Mouse (Mus musculus) CH12.LX (cell line): Measurements from ENCODE around the gene Glra1.

Experiments
- CTCF ChIP-seq, 2 experiments: IDR thresholded peaks in 1 of 2; conservative IDR thresholded peaks in 1 of 2; 2 replicates each; pipeline ENCODE4 v1.5.1; 2011 to 2012; ENCODE audit warnings: low read depth in 2 of 2, low read length in 2 of 2, improper control_type of control experiment in 1 of 2, inconsistent platforms in 1 of 2, mild to moderate bottlenecking in 1 of 2, moderate library complexity in 1 of 2
- GABPA ChIP-seq: IDR thresholded peaks from 2 replicates; pipeline ENCODE4 v1.6.1; 2012; ENCODE audit warnings: low read depth, low read length, improper control_type of control experiment, inconsistent platforms; ENCODE audit not compliant: insufficient replicate concordance
- MAFK ChIP-seq: IDR thresholded peaks from 2 replicates; pipeline ENCODE4 v1.6.1; 2011; ENCODE audit warnings: low read length, improper control_type of control experiment; ENCODE audit not compliant: insufficient replicate concordance
- NELFE ChIP-seq: IDR thresholded peaks from 2 replicates; pipeline ENCODE4 v1.6.1; 2011; ENCODE audit warnings: low read depth, low read length, improper control_type of control experiment
- PAX5 ChIP-seq: IDR thresholded peaks from 2 replicates; pipeline ENCODE4 v1.6.1; 2012; ENCODE audit warnings: low read length, inconsistent platforms, mixed read lengths
- POLR2A ChIP-seq: IDR thresholded peaks from 2 replicates; pipeline ENCODE4 v1.6.1; 2011; ENCODE audit warnings: low read depth, mild to moderate bottlenecking, improper control_type of control experiment, low read length
- RCOR1 ChIP-seq: conservative IDR thresholded peaks from 2 replicates; pipeline ENCODE4 v1.6.1; 2012; ENCODE audit warnings: low read depth, mild to moderate bottlenecking, inconsistent platforms, low read length, improper control_type of control experiment

- TF ChIP-seq POLR2A (no peak), PAX5 (no peak), NELFE (no peak), CTCF (conservative IDR thresholded peaks at IDR 0.05 in 1 of 2, IDR thresholded peaks at IDR 0.05 in 1 of 2; ENCODE audit: low read depth in 2 of 2, low read length in 2 of 2) (no peak), GABPA (no peak), RCOR1 (no peak), MAFK (no peak)
Measured at GRCm38 (mm10) chr11:55607808-55608523, at the start of gene Glra1.
